ENCODE assay signal across 8 mouse cellular contexts in genomic region chr13:49172971-49173596, GRCm38 (mm10). TPM values are rescaled to one million over a fixed set of nuclear protein-coding genes. Genes with fewer than 3 reads are reported as not detected.
DNase-seq lines count a peak whose midpoint lies in the region; ATAC-seq and TF ChIP-seq lines count a peak whose summit lies in the region.

No protein-coding gene starts in this region.

- 6% methylated on average over 12 of the region's 12 CpGs for WGBS in heart, embryonic 13.5 days
- WGBS in kidney, postnatal 0 days, result 4% methylated on average over 12 of the region's 12 CpGs
- WGBS in liver, embryonic 12.5 days (ENCODE audit: insufficient replicate concordance), result 3% methylated on average over 12 of the region's 12 CpGs

- H3K9me3 ChIP-seq in heart, embryonic 13.5 days, result no peaks in the 10 kb centered on the region
- H3K9me3 ChIP-seq in kidney, postnatal 0 days (replicated peaks; ENCODE audit: low read length), result no peaks in the 10 kb centered on the region
- H3K9me3 ChIP-seq in liver, embryonic 12.5 days (replicated peaks), result no peaks in the 10 kb centered on the region

- DNase-seq in brain, embryonic 14.5 days (ENCODE audit: low read depth), result peak; percentile 86
- DNase-seq in kidney, postnatal 0 days (ENCODE audit: low spot score), result peak; percentile 91
- peak; percentile 66 to 76 for DNase-seq in natural killer cell, adult 2 months (ENCODE audit: low spot score in 2 of 2)
- DNase-seq in splenic B cell, adult 2 months (ENCODE audit: low read depth, low spot score), result peak; percentile 80

- no peak overlapping the region for H3K4me3 ChIP-seq in heart, embryonic 13.5 days
- H3K4me3 ChIP-seq in kidney, postnatal 0 days (replicated peaks; ENCODE audit: low read depth, low read length), result no peak overlapping the region
- no peak overlapping the region for H3K4me3 ChIP-seq in liver, embryonic 12.5 days

- ATAC-seq in CD4-positive, CD25-positive, alpha-beta regulatory T cell, adult 4 months, result peak; percentile 84
- peak; percentile 71; the same call in 1 of the 2 replicates for ATAC-seq in erythroid progenitor cell, adult 5-6 weeks (replicated peaks; ENCODE audit: low FRiP score, poor library complexity, severe bottlenecking)
- no peak for ATAC-seq in heart, embryonic 13.5 days (ENCODE audit: extremely low read depth, insufficient number of reproducible peaks, low FRiP score, low TSS enrichment)
- peak; percentile 74 for ATAC-seq in kidney, postnatal 0 days (replicated peaks; ENCODE audit: low FRiP score, low read depth)
- ATAC-seq in liver, embryonic 12.5 days, result peak; percentile 69

- peaks cover 21% of the 10 kb centered on the region for H3K4me1 ChIP-seq in heart, embryonic 13.5 days
- no peaks in the 10 kb centered on the region for H3K4me1 ChIP-seq in kidney, postnatal 0 days (replicated peaks; ENCODE audit: insufficient read depth, low read length)
- no peaks in the 10 kb centered on the region for H3K4me1 ChIP-seq in liver, embryonic 12.5 days

- no peaks in the 10 kb centered on the region for H3K36me3 ChIP-seq in heart, embryonic 13.5 days
- H3K36me3 ChIP-seq in kidney, postnatal 0 days (ENCODE audit: insufficient read depth, low read length), result no peaks in the 10 kb centered on the region
- H3K36me3 ChIP-seq in liver, embryonic 12.5 days, result no peaks in the 10 kb centered on the region
- no peaks in the 10 kb centered on the region for H3K36me3 ChIP-seq in splenic B cell, adult 2 months (ENCODE audit: control insufficient read depth, insufficient read depth, low read length, poor library complexity, severe bottlenecking)

- peak; percentile 97 for TF ChIP-seq CTCF in brain, embryonic 14.5 days (IDR thresholded peaks at IDR 0.05; ENCODE audit: borderline replicate concordance, extremely low read depth, insufficient read depth, insufficient read length)
- peak; percentile 97 for TF ChIP-seq CTCF in kidney, postnatal 0 days (IDR thresholded peaks at IDR 0.05; ENCODE audit: low read depth)

- no peak overlapping the region for H3K9ac ChIP-seq in heart, embryonic 13.5 days
- no peak overlapping the region for H3K9ac ChIP-seq in kidney, postnatal 0 days (ENCODE audit: low read depth, low read length)
- H3K9ac ChIP-seq in liver, embryonic 12.5 days, result no peak overlapping the region

- H3K27ac ChIP-seq in heart, embryonic 13.5 days (replicated peaks), result no peak overlapping the region
- no peak overlapping the region for H3K27ac ChIP-seq in kidney, postnatal 0 days
- H3K27ac ChIP-seq in liver, embryonic 12.5 days, result no peak overlapping the region

- TF ChIP-seq POLR2A in brain, embryonic 14.5 days (IDR thresholded peaks at IDR 0.05; ENCODE audit: borderline replicate concordance, extremely low read depth, insufficient read depth, insufficient read length, poor library complexity, severe bottlenecking), result no peak

- peak overlapping the region; percentile 9; the same call in 1 of the 2 replicates for H3K4me2 ChIP-seq in heart, embryonic 13.5 days
- no peak overlapping the region for H3K4me2 ChIP-seq in kidney, postnatal 0 days (ENCODE audit: low read length)
- no peak overlapping the region for H3K4me2 ChIP-seq in liver, embryonic 12.5 days

- peaks cover 10% of the 10 kb centered on the region; the same call in 1 of the 2 replicates for H3K27me3 ChIP-seq in heart, embryonic 13.5 days (replicated peaks)
- no peaks in the 10 kb centered on the region for H3K27me3 ChIP-seq in kidney, postnatal 0 days (ENCODE audit: insufficient read depth, low read length)
- H3K27me3 ChIP-seq in liver, embryonic 12.5 days (replicated peaks), result peaks cover 19% of the 10 kb centered on the region; the same call in 1 of the 2 replicates
- no peaks in the 10 kb centered on the region for H3K27me3 ChIP-seq in splenic B cell, adult 2 months (ENCODE audit: control insufficient read depth, insufficient read depth, low read length, poor library complexity, severe bottlenecking)

RNA-seq across cellular contexts. Expression of gene Ninj1, which starts 14.2 kb away (rescaled TPM):
- polyA plus RNA-seq in CD4-positive, CD25-positive, alpha-beta regulatory T cell, adult 4 months (2017; shearing (Covaris generic)), result 10 to 100 TPM; 24.5 to 27.4 TPM
- polyA plus RNA-seq in brain, embryonic 14.5 days (2012; rRNA removed), result 22.5 and 26.7 TPM in 2 replicates
- total RNA-seq in erythroid progenitor cell, adult 5-6 weeks (2015; ENCODE audit: low replicate concordance), result 27.2 and 40.7 TPM in 2 replicates
- 0.76 and 4.6 TPM in 2 replicates for total RNA-seq in erythroid progenitor cell, adult 5-6 weeks (2017; ENCODE audit: low replicate concordance)
- polyA plus RNA-seq in heart, embryonic 13.5 days (2015; fragmentation: Nextera tagmentation; extraction: Ambion mirVana), result 61.2 and 65.2 TPM in 2 replicates
- polyA plus RNA-seq in kidney, postnatal 0 days (2015; fragmentation: Nextera tagmentation; extraction: Ambion mirVana), result 122 and 127 TPM in 2 replicates
- 41.5 and 42.6 TPM in 2 replicates for polyA plus RNA-seq in liver, embryonic 12.5 days (2016; fragmentation: Nextera tagmentation; extraction: Ambion mirVana)

RNA-seq across cellular contexts. Expression of gene Wnk2, which starts 25.3 kb away (rescaled TPM):
- polyA plus RNA-seq in CD4-positive, CD25-positive, alpha-beta regulatory T cell, adult 4 months (2017; shearing (Covaris generic)), result not detected
- 49.0 and 86.7 TPM in 2 replicates for polyA plus RNA-seq in brain, embryonic 14.5 days (2012; rRNA removed)
- not detected in 2 replicates for total RNA-seq in erythroid progenitor cell, adult 5-6 weeks (2015; ENCODE audit: low replicate concordance)
- total RNA-seq in erythroid progenitor cell, adult 5-6 weeks (2017; ENCODE audit: low replicate concordance), result not detected in 2 replicates
- polyA plus RNA-seq in heart, embryonic 13.5 days (2015; fragmentation: Nextera tagmentation; extraction: Ambion mirVana), result 0.98 and 1.5 TPM in 2 replicates
- polyA plus RNA-seq in kidney, postnatal 0 days (2015; fragmentation: Nextera tagmentation; extraction: Ambion mirVana), result 0.50 and 0.60 TPM in 2 replicates
- polyA plus RNA-seq in liver, embryonic 12.5 days (2016; fragmentation: Nextera tagmentation; extraction: Ambion mirVana), result 0.11 and 0.14 TPM in 2 replicates

RNA-seq across cellular contexts. Expression of gene Card19, which starts 42.8 kb away (rescaled TPM):
- polyA plus RNA-seq in CD4-positive, CD25-positive, alpha-beta regulatory T cell, adult 4 months (2017; shearing (Covaris generic)), result 10 to 100 TPM; 49.7 to 55.4 TPM
- 26.2 and 26.9 TPM in 2 replicates for polyA plus RNA-seq in brain, embryonic 14.5 days (2012; rRNA removed)
- total RNA-seq in erythroid progenitor cell, adult 5-6 weeks (2015; ENCODE audit: low replicate concordance), result 3.2 and 17.6 TPM in 2 replicates
- 2.2 and 3.4 TPM in 2 replicates for total RNA-seq in erythroid progenitor cell, adult 5-6 weeks (2017; ENCODE audit: low replicate concordance)
- polyA plus RNA-seq in heart, embryonic 13.5 days (2015; fragmentation: Nextera tagmentation; extraction: Ambion mirVana), result 89.0 and 91.2 TPM in 2 replicates
- polyA plus RNA-seq in kidney, postnatal 0 days (2015; fragmentation: Nextera tagmentation; extraction: Ambion mirVana), result 71.3 and 77.0 TPM in 2 replicates
- polyA plus RNA-seq in liver, embryonic 12.5 days (2016; fragmentation: Nextera tagmentation; extraction: Ambion mirVana), result 16.5 and 17.0 TPM in 2 replicates

Comparison
In these comparisons a context has a peak if more than half of its experiments do, and no peak if none do; other contexts are left out.
1. RNA of gene Wnk2, which starts 25.3 kb away (polyA plus RNA-seq): 49.0 to 86.7 TPM in brain, embryonic 14.5 days; 0.98 to 1.5 TPM in heart, embryonic 13.5 days, 0.50 to 0.60 TPM in kidney, postnatal 0 days, 0.11 to 0.14 TPM in liver, embryonic 12.5 days and not detected in CD4-positive, CD25-positive, alpha-beta regulatory T cell, adult 4 months; every median in the first group is over 10 times any median in the second.
2. Peak in every context shown above with its lines, with median percentiles within 50 percentile points of each other: DNase-seq.